10 mouse cellular contexts compared by ENCODE assay signal in the genomic region with DNA sequence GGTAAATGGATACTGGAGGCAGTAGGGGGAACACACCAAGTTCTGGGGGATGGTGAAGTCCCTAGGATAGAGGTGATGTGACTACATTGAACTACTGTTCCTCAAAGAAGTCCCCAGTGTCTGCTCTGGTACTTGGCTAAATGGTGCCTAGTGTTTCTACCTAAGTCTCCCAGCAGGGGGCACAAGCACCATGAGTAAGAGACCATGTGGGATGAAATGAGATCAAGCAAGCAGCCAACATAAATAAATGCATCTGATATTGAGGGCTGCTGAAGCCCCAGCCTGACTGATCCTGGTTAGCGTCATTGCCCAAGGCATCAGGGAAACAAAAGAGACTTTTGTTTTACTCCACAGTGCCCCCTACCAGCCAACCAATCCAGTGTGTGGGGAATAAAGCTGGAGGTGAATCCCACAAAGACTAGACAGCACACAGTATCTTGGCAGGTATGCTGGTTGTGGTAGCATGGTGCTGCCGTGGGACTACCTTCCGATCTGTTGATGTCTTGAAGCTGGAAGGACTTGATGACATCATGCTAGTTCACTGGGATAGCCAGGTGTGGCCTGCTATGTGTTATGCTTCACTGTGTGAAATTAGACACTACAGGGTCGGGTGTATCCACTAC.
DNase-seq lines count a peak whose midpoint lies in the region; ATAC-seq and TF ChIP-seq lines count a peak whose summit lies in the region.
"Had no signal": no experiment of that assay in that cellular context is flagged by ENCODE, and none has a peak within 500 bp of the region (broad histone marks: within the 10 kb centered on the region; RNA-seq: fewer than 3 reads in every experiment).

No protein-coding gene starts in this region.

- TF ChIP-seq EP300 in lung, postnatal 0 days (IDR thresholded peaks at IDR 0.05): no peak

- H3K9ac ChIP-seq in embryonic facial prominence, embryonic 14.5 days (ENCODE audit: low read depth, low read length): no peak overlapping the region
- no peak overlapping the region for H3K9ac ChIP-seq in lung, postnatal 0 days (replicated peaks; ENCODE audit: low read depth)
- H3K9ac ChIP-seq: stomach, embryonic 15.5 days had no signal

- peak; percentile 63; the same call in 1 of the 2 replicates for ATAC-seq in embryonic facial prominence, embryonic 14.5 days (ENCODE audit: low read depth)
- ATAC-seq in lung, postnatal 0 days: peak; percentile 26

- peak; percentile 71 for DNase-seq in heart, embryonic 10.5 days (ENCODE audit: low spot score)
- no peak for DNase-seq in heart, adult 18-20 months
- DNase-seq in adrenal gland, adult (ENCODE audit: inconsistent age in 2 of 2, low spot score in 1 of 2): peak; percentile 71 to 82
- DNase-seq in embryonic facial prominence, embryonic 14.5 days (ENCODE audit: low spot score): peak; percentile 57
- DNase-seq in kidney, postnatal 10 days: peak; percentile 30
- DNase-seq in lung, postnatal 0 days (ENCODE audit: low spot score): peak; percentile 76
- DNase-seq in right cerebral cortex, postnatal 14 days: peak; percentile 72
- DNase-seq in gastrocnemius, postnatal 4 days (ENCODE audit: low spot score in 2 of 2): no peak

- no peaks in the 10 kb centered on the region for H3K36me3 ChIP-seq in heart, embryonic 10.5 days
- no peaks in the 10 kb centered on the region for H3K36me3 ChIP-seq in embryonic facial prominence, embryonic 14.5 days (ENCODE audit: control insufficient read depth, insufficient read depth, low read length)
- no peaks in the 10 kb centered on the region for H3K36me3 ChIP-seq in lung, postnatal 0 days (ENCODE audit: insufficient read depth, low read length)
- H3K36me3 ChIP-seq: G1E; stomach, embryonic 15.5 days had no signal

- H3K27me3 ChIP-seq in heart, embryonic 10.5 days (ENCODE audit: insufficient read depth, poor library complexity, severe bottlenecking): no peaks in the 10 kb centered on the region; the same call in 1 of the 2 replicates
- no peaks in the 10 kb centered on the region for H3K27me3 ChIP-seq in embryonic facial prominence, embryonic 14.5 days (replicated peaks; ENCODE audit: control insufficient read depth, insufficient read depth, low read length)
- no peaks in the 10 kb centered on the region for H3K27me3 ChIP-seq in lung, postnatal 0 days (replicated peaks; ENCODE audit: insufficient read depth, low read length)
- H3K27me3 ChIP-seq: stomach, embryonic 15.5 days had no signal

- 69% methylated on average over 4 of the region's 4 CpGs for WGBS in heart, embryonic 10.5 days
- WGBS in embryonic facial prominence, embryonic 14.5 days: 57% methylated on average over 4 of the region's 4 CpGs
- 62% methylated on average over 4 of the region's 4 CpGs for WGBS in lung, postnatal 0 days

- H3K4me2 ChIP-seq in embryonic facial prominence, embryonic 14.5 days (ENCODE audit: low read depth, low read length): no peak overlapping the region
- H3K4me2 ChIP-seq in lung, postnatal 0 days (replicated peaks; ENCODE audit: low read depth, low read length): no peak overlapping the region
- H3K4me2 ChIP-seq: stomach, embryonic 15.5 days had no signal

- H3K4me3 ChIP-seq in heart, embryonic 10.5 days: no peak overlapping the region
- no peak overlapping the region for H3K4me3 ChIP-seq in embryonic facial prominence, embryonic 14.5 days (ENCODE audit: low read depth, low read length)
- H3K4me3 ChIP-seq in lung, postnatal 0 days (ENCODE audit: low read depth, low read length): no peak overlapping the region
- H3K4me3 ChIP-seq: stomach, embryonic 15.5 days had no signal

- no peaks in the 10 kb centered on the region for H3K4me1 ChIP-seq in heart, embryonic 10.5 days
- H3K4me1 ChIP-seq in embryonic facial prominence, embryonic 14.5 days (ENCODE audit: control insufficient read depth, insufficient read depth, low read length): no peaks in the 10 kb centered on the region
- H3K4me1 ChIP-seq in lung, postnatal 0 days (ENCODE audit: insufficient read depth, low read depth, low read length): no peaks in the 10 kb centered on the region
- H3K4me1 ChIP-seq: stomach, embryonic 15.5 days had no signal

- peak; percentile 71 for TF ChIP-seq CTCF in lung, postnatal 0 days (IDR thresholded peaks at IDR 0.05)

- H3K9me3 ChIP-seq in heart, embryonic 10.5 days: no peaks in the 10 kb centered on the region
- no peaks in the 10 kb centered on the region for H3K9me3 ChIP-seq in embryonic facial prominence, embryonic 14.5 days (ENCODE audit: control insufficient read depth, low read length)
- H3K9me3 ChIP-seq in lung, postnatal 0 days (ENCODE audit: low read length): no peaks in the 10 kb centered on the region
- H3K9me3 ChIP-seq: stomach, embryonic 15.5 days had no signal

- H3K27ac ChIP-seq in heart, embryonic 10.5 days: no peak overlapping the region
- no peak overlapping the region for H3K27ac ChIP-seq in embryonic facial prominence, embryonic 14.5 days (replicated peaks; ENCODE audit: low read depth, low read length)
- H3K27ac ChIP-seq in lung, postnatal 0 days (ENCODE audit: low read length): no peak overlapping the region
- H3K27ac ChIP-seq: stomach, embryonic 15.5 days had no signal

Comparison
In these comparisons a context has a peak if more than half of its experiments do, and no peak if none do; other contexts are left out.
1. DNase-seq: peak in heart, embryonic 10.5 days (single experiment), adrenal gland, adult (2 of 2), embryonic facial prominence, embryonic 14.5 days (single experiment), kidney, postnatal 10 days (single experiment), lung, postnatal 0 days (single experiment) and right cerebral cortex, postnatal 14 days (single experiment); none in heart, adult 18-20 months (0 of 2) and gastrocnemius, postnatal 4 days (0 of 2).